Mouse (Mus musculus) megakaryocyte, embryonic 14.5 days (primary cell): ENCODE data around the gene Slc6a17.

ENCODE experiments used
- FLI1 ChIP-seq: IDR thresholded peaks from 2 replicates; pipeline ENCODE4 v1.6.1; 2012; ENCODE audit warnings: low read length, inconsistent platforms, mixed read lengths
- GATA1 ChIP-seq: IDR thresholded peaks from 3 replicates; pipeline ENCODE4 v1.6.1; 2012; ENCODE audit warnings: mixed read lengths, low read length, inconsistent platforms, borderline replicate concordance

GRCm38 (mm10) chr3:107443866-107444265, 74.0 kb downstream of the Slc6a17 start:
- TF ChIP-seq GATA1: no peak
- no peak for TF ChIP-seq FLI1
